Comparison of ENCODE assay signal across 19 mouse cellular contexts in genomic region chr6:63659423-63659822, GRCm38 (mm10).
A peak's percentile ranks its signal among the peaks of the same experiment; 100 is the strongest.
DNase-seq lines count a peak whose midpoint lies in the region; ATAC-seq lines count a peak whose summit lies in the region.
"Had no signal": no experiment of that assay in that cellular context is flagged by ENCODE, and none has a peak within 500 bp of the region (broad histone marks: within the 10 kb centered on the region; RNA-seq: fewer than 3 reads in every experiment).

No protein-coding gene starts in this region.

- peak; percentile 56 to 61 for DNase-seq in cerebellum, postnatal 10 days
- DNase-seq in cerebellum, adult 9-11 months = no peak
- no peak for DNase-seq in hindbrain, embryonic 14.5 days (ENCODE audit: low spot score)
- DNase-seq in brain, adult 2 months (ENCODE audit: low read depth, low spot score) = peak; percentile 13
- peak; percentile 8 for DNase-seq in layer of hippocampus, adult 9-11 months
- no peak for DNase-seq in urinary bladder, postnatal 36 days (ENCODE audit: low spot score in 2 of 2)
- DNase-seq: adrenal gland, postnatal 10 days; gastrocnemius, postnatal 36 days; heart, postnatal 36 days; kidney, adult 2 months; liver, postnatal 0 days; thymus, adult 18-20 months; thymus, postnatal 36 days had no signal

- H3K27me3 ChIP-seq in hindbrain, embryonic 14.5 days (ENCODE audit: control insufficient read depth, insufficient read depth, low read length) = no peaks in the 10 kb centered on the region
- no peaks in the 10 kb centered on the region for H3K27me3 ChIP-seq in hindbrain, embryonic 12.5 days
- H3K27me3 ChIP-seq: embryonic facial prominence, embryonic 12.5 days; heart, embryonic 15.5 days had no signal

- H3K4me2 ChIP-seq in hindbrain, embryonic 14.5 days (replicated peaks) = no peak overlapping the region
- H3K4me2 ChIP-seq in hindbrain, embryonic 12.5 days (replicated peaks) = no peak overlapping the region
- H3K4me2 ChIP-seq: embryonic facial prominence, embryonic 12.5 days; heart, embryonic 15.5 days had no signal

- H3K4me3 ChIP-seq in hindbrain, embryonic 14.5 days (replicated peaks; ENCODE audit: low read length) = no peak overlapping the region
- no peak overlapping the region for H3K4me3 ChIP-seq in hindbrain, embryonic 12.5 days
- H3K4me3 ChIP-seq: embryonic facial prominence, embryonic 12.5 days; heart, embryonic 15.5 days had no signal

- ATAC-seq in hindbrain, embryonic 14.5 days (ENCODE audit: low FRiP score) = peak; percentile 57; the same call in 1 of the 2 replicates
- ATAC-seq in hindbrain, embryonic 12.5 days (ENCODE audit: low FRiP score) = no peak
- ATAC-seq: liver, postnatal 0 days; lung, postnatal 0 days had no signal

- no peaks in the 10 kb centered on the region for H3K36me3 ChIP-seq in hindbrain, embryonic 14.5 days (replicated peaks; ENCODE audit: control insufficient read depth, insufficient read depth)
- no peaks in the 10 kb centered on the region for H3K36me3 ChIP-seq in hindbrain, embryonic 12.5 days
- H3K36me3 ChIP-seq: embryonic facial prominence, embryonic 12.5 days; heart, embryonic 15.5 days had no signal

- H3K27ac ChIP-seq in hindbrain, embryonic 14.5 days = no peak overlapping the region
- H3K27ac ChIP-seq in hindbrain, embryonic 12.5 days = no peak overlapping the region
- H3K27ac ChIP-seq: embryonic facial prominence, embryonic 12.5 days; heart, embryonic 15.5 days; kidney, postnatal 0 days; macrophage had no signal

- no peaks in the 10 kb centered on the region for H3K9me3 ChIP-seq in hindbrain, embryonic 14.5 days (ENCODE audit: control insufficient read depth, low read length)
- H3K9me3 ChIP-seq in hindbrain, embryonic 12.5 days (replicated peaks) = no peaks in the 10 kb centered on the region
- H3K9me3 ChIP-seq: embryonic facial prominence, embryonic 12.5 days; heart, embryonic 15.5 days had no signal

- H3K9ac ChIP-seq in hindbrain, embryonic 14.5 days = no peak overlapping the region
- H3K9ac ChIP-seq in hindbrain, embryonic 12.5 days = no peak overlapping the region
- H3K9ac ChIP-seq: embryonic facial prominence, embryonic 12.5 days; heart, embryonic 15.5 days; liver, postnatal 0 days had no signal

- 31% methylated on average over 3 of the region's 3 CpGs for WGBS in hindbrain, embryonic 14.5 days
- WGBS in hindbrain, embryonic 12.5 days = 62% methylated on average over 3 of the region's 3 CpGs

- H3K4me1 ChIP-seq in hindbrain, embryonic 14.5 days (replicated peaks; ENCODE audit: control insufficient read depth, insufficient read depth, low read length) = no peaks in the 10 kb centered on the region
- no peaks in the 10 kb centered on the region for H3K4me1 ChIP-seq in hindbrain, embryonic 12.5 days
- H3K4me1 ChIP-seq: embryonic facial prominence, embryonic 12.5 days; heart, embryonic 15.5 days had no signal

Comparison
In these comparisons a context has a peak if more than half of its experiments do, and no peak if none do; other contexts are left out.
1. DNase-seq: peak in cerebellum, postnatal 10 days (2 of 2), brain, adult 2 months (single experiment) and layer of hippocampus, adult 9-11 months (single experiment); none in cerebellum, adult 9-11 months (single experiment), hindbrain, embryonic 14.5 days (single experiment) and urinary bladder, postnatal 36 days (0 of 2).